Mouse (Mus musculus) left cerebral cortex, postnatal 36 days (tissue): Measurements from ENCODE around the gene Lsm14a. TPM values are rescaled to one million over a fixed set of nuclear protein-coding genes. Genes with fewer than 3 reads are reported as not detected.
"Not testable (repeated sequence)": the region's sequence is repeated elsewhere in the genome, so short reads cannot be mapped to it uniquely, and the experiment has no call there.

Source experiments
- DNase-seq, 2 experiments: peaks; one replicate each; pipeline ENCODE4 v3.0.0; 2021 to 2022; ENCODE audit warnings: low spot score in 2 of 2, mixed read lengths in 1 of 2
- intact Hi-C: fragments of 180-260 bp; cut with DNase I; formaldehyde crosslinking; loops from one replicate; pipeline ENCODE4 v1.15.1; 2025
- total RNA-seq, 2 experiments: library from RNA; stranded (reverse); gene quantifications; 2 replicates each; pipeline ENCODE4 v1.2.3; 2021

Lsm14a gene
- total RNA-seq, 2 experiments from 2014 or later, result 80.9 to 83.4 TPM

DNA sequence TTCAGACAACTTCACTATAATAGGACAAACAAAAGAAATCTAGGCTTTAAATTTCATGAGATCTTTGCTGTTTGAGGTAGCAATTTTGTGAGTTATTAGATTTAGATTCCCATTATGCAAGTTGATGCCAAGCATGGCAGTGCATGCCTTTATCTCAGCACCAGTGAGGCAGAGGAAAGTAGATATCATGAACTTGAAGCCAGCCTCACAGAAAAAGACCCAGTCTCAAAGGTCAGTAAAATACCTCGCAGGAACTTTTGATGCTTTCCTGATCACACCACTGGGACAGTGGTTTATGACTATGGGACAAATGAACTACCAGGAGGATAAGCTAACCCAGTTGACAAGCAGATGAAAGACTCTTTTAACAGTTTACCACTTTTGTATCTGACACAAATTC is 10.3 kb downstream of the Lsm14a start:
- DNase-seq, result no peak
- intact Hi-C loops, result no loop called here

DNA sequence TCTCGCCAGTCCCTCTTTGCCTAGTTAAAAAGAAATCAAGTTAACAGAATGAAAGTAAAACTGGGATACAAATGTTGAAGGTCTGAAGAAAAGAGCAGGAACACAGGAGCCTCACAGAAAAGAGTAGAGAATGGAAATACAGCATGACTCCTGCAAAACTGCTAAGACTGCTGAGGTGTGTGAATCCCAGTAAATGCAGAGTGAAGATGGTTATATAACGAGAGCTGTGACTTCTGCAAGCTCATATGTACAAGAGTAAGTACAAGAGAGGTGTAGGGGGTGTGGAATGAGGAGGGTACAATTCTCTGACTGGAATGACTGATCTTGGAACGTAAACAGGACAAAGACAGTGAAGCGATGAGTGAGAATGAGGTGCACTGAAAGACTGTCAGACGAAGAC is 11.4 kb downstream of the Lsm14a start:
- no peak for DNase-seq
- intact Hi-C loops, result no loop called here

DNA sequence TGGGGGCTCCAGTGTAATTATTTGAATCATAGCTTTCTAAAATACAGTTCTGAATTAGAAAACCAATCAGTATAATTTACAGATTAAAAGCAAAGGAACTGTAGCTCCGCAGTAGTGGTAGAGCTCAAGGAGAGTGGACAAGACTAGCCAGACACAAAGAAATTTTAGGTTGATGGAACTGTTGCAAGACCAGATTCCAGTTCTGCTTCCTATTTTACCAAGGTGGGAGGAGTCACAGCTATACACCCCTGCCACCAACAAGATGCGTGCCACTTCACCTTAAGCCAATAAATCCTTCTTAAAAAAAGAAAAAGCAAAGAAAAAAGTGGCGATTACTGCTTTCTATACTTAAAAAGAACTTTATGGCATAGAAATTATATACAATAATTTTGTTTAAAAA is 12.8 kb downstream of the Lsm14a start:
- intact Hi-C loops, result no loop called here
- DNase-seq, result no peak

DNA sequence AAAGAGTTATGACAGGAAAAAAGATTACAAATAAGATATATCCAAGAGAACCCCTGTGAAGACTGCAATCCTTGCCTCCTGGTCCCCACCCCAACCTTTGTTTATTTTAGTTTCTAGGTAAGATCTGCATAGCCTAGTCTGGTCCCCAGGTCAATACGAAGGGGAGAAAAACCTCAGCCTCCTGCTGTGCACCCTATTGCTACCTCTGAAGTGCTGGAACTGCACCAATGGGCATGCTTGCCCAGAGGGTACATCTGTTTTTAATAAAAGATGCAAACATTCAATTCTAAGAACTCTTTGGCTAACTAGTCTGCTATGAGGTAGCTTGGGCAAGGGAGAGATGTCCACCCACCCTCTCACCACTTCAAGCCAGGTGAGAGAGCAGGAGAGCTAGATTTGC is 19.2 kb downstream of the Lsm14a start:
- intact Hi-C loops, result no loop called here
- DNase-seq, result no peak

- intact Hi-C loops, result loop anchor here (5.0 kb wide), 2 partner anchors 88 to 103 kb away; partner anchors contain the start of gene Gm6096
- DNase-seq, result no peak
These were observed 37.5 kb downstream of the Lsm14a start for GRCm38 (mm10) chr7:34355629-34356028.

- intact Hi-C loops, result no loop called here
- DNase-seq, result no peak
These were observed 41.1 kb downstream of the Lsm14a start for GRCm38 (mm10) chr7:34351997-34352396.

- intact Hi-C loops, result no loop called here
These were observed 42.9 kb downstream of the Lsm14a start for GRCm38 (mm10) chr7:34350166-34350565.

DNA sequence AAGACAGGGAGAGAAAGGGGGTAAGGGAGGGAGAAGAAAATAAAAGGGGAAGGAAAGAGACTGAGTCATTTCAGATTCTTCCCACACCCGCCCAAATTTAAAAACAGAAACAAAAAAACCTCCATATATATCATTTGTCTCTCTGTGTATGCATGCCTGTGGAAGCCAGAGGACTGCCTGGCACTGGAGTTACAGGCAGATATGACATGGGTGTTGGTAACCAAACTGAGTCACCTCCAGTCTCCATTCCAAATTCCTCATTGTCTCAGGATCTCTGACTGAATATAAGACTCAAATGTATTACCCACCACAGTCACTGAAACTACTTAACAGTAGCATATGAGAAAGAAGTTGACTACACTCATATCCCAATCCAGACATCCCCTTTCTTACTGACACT is 45.1 kb downstream of the Lsm14a start:
- intact Hi-C loops, result no loop called here

More at GRCm38 (mm10) chr7:34350166-34350565, 42.9 kb downstream of the Lsm14a start:
- DNase-seq, result no peak

DNA sequence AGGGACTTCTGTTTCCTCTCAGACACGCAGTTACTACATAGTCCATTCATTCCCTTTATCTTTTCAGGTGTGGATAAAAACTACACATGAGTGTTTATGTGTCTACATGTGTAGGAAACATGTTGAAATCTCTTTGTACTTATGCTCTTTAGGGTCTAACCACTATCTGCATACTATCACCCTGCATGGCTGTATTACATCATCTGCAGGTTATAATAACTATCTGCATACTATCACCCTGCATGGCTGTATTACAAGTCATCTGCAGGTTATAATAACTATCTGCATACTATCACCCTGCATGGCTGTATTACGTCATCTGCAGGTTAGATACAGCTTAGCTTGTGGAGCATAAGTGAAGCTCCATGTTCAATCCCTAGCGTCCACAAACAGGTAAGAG is 46.1 kb downstream of the Lsm14a start:
- no peak for DNase-seq

More for the DNA sequence above, 45.1 kb downstream of the Lsm14a start:
- no peak for DNase-seq

DNA sequence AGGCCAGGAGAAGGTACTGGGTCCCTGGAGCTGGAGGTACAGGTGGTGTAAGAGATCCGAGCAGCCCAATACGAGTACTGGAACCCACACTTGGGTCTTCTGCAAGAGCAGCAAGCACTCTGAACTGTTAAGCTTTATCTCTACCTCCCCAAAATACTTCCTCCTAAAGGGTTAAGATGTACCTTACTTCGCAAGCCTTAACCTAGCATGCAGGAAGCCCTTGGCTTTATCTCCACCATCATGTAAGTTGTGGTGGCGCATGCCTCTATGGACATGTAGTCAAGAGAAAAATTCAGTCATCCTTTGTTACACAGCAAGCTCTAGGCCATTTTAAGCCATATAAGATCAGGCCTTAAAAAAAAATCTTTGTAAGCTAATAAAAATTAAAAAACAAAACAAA is 46.6 kb downstream of the Lsm14a start:
- intact Hi-C loops, result no loop called here
- DNase-seq, result no peak

More for the DNA sequence above, 46.1 kb downstream of the Lsm14a start:
- intact Hi-C loops, result no loop called here

- peak; percentile 42 to 53 for DNase-seq
- intact Hi-C loops, result no loop called here
These were observed 50.9 kb downstream of the Lsm14a start for GRCm38 (mm10) chr7:34342040-34342793.

- DNase-seq, result no peak
- intact Hi-C loops, result no loop called here
These were observed 52.3 kb downstream of the Lsm14a start for GRCm38 (mm10) chr7:34340841-34341240.

GRCm38 (mm10) chr7:34339164-34339489 is 54.0 kb downstream of the Lsm14a start:
- DNase-seq, result no peak
- intact Hi-C loops, result no loop called here

DNA sequence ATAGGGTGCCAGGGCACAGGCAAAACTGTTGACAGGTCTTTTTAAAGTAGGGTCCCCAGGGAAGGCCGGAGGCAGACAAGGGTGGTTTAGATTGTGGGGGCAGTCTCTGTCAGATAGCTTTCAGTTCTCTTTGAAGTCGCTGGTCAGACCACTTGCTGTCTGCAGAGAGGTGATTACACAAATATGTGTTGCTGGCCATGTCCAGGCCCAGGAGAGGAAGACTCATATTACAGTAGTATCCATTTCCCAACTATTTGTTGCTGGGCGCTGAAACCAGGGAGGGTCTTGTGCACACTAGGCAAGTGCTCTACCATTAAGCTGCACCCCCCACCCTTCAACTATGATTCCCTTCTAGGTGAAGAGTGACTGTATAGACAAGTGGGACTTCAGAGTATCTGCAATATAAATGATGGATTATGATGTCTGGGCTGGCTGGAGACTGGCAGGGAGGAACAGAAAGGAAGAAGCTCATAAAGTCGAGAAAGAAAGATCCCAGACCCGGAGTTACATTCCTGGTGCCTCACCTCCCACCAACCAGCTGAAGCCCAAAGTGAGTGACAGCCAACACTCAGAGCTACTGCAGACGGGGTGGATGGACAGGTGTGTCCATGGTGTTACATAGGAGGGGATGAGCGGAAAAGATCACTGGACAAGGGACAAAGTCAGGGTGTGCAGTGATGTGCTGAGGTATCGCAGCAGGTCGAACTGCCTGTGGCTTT is 54.5 kb downstream of the Lsm14a start:
- no peak for DNase-seq
- intact Hi-C loops, result no loop called here

GRCm38 (mm10) chr7:34337268-34337667 is 55.8 kb downstream of the Lsm14a start:
- DNase-seq, result no peak
- intact Hi-C loops, result no loop called here

DNA sequence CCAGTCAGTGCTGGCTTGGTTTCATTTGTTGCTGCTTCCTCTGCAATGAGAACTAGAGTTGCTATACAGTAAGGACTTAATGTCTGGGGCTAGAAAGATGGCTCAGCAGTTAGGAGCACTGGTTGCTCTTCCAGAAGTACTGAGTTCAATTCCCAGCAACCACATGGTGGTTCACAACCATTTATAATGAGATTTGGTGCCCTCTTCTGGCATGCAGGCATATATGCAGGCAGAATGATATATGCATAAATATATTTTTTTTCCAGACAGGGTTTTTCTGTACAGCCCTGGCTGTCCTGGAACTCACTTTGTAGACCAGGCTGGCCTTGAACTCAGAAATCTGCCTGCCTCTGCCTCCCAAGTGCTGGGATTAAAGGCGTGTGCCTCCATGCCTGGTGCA is 56.6 kb downstream of the Lsm14a start:
- intact Hi-C loops, DNase-seq: not testable (repeated sequence)

DNA sequence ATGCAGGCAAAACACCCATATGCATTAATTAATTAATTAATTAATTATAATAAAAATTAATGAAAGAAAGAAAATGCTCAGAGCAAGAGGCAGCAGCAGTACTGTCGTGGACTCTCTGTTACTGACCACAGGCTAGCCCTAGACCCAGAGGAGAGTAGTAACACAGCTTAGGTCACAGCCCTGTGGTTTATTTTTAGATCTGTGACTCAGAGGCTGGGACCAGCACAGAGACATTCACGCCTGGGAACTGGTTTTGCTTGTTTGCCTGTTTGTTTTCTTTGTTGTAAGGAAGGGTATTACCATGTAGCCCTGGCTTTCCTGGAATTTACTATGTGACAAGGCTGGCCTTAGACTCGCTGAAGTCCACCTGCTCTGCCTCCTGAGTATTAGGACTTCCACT is 65.6 kb downstream of the Lsm14a start:
- no peak for DNase-seq

GRCm38 (mm10) chr7:34324857-34325256 is 68.3 kb downstream of the Lsm14a start:
- DNase-seq, result no peak
- intact Hi-C loops, result loop anchor here (5.0 kb wide), 1 partner anchor 52 kb away; no protein-coding TSS in a partner anchor

More for the DNA sequence above, 65.6 kb downstream of the Lsm14a start:
- intact Hi-C loops, result loop anchor here (5.0 kb wide), 1 partner anchor 50 kb away; no protein-coding TSS in a partner anchor

DNA sequence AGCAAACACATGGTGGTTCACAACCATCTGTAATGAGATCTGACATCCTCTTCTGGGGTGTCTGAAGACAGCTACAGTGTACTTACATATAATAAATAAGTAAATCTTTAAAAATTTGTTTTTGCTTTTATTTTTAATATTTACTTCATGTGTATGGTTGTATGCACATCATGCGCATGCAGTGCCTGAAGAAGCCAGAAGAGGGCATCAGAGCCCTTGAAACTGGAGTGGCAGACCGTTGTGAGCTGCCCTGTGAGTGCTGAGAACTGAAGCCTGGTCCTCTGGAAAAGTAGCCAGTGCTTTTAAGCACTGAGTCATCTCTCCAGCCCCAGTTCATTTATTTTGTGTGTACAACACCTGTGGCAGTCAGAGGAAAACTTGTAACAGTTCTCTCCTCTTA is 69.1 kb downstream of the Lsm14a start:
- intact Hi-C loops, result no loop called here
- DNase-seq, result no peak

DNA sequence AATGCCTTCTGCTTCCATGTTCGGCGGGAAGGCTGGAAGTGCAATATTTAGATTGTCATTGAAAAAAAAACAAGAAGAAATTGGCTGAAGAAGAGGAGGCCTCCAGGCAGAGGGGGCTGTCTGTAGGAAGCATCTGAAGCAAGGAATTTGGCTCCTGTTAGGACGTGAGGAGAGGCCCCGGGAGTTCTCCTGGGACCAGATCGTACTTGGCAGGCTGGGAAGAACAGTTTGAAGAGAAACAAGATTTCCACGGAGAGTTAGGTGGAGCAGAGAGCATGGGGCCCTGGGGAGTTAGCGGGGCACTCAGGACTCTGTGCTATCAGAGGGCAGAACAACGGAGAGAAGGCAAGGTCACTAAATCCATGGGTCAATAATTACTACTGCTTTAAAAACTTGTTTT is 69.8 kb downstream of the Lsm14a start:
- DNase-seq, result no peak
- intact Hi-C loops, result no loop called here

DNA sequence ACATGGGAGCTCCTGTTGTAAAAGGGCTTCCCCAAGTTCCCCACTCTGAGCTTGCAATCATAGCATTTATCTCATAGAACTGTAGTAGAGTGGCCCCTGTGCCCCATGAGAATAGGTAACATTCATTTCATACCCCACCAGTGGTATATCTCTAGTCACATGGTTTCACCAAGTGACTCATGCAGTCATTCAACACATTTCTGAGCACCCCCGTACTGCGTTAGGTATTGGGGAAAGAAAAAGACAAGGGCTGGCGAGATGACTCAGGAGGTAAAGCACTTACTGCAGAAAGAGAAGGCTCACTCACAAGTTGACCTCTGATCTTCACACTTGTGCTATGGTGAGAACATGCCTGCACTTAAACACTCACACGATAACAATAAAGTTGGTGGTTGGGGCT is 71.2 kb downstream of the Lsm14a start:
- intact Hi-C loops, result no loop called here
- DNase-seq, result no peak
